Mouse (Mus musculus) thymus, adult 2 months (tissue): Measurements from ENCODE around the gene Sec14l1.

Experiments
- CTCF ChIP-seq: fragments of 200-500 bp; IDR thresholded peaks from 2 replicates; pipeline ENCODE4 v1.5.1; 2012; ENCODE audit warnings: mild to moderate bottlenecking, control low read depth, low read length, moderate library complexity, borderline replicate concordance; ENCODE audit not compliant: control insufficient read depth, poor library complexity, insufficient read depth; ENCODE audit errors: extremely low read depth
- POLR2A ChIP-seq: fragments of 200-500 bp; IDR thresholded peaks from 2 replicates; pipeline ENCODE4 v1.6.1; 2012; ENCODE audit warnings: mild to moderate bottlenecking, low read length, control low read depth, moderate library complexity; ENCODE audit not compliant: control insufficient read depth, poor library complexity, insufficient read depth; ENCODE audit errors: extremely low read depth

- TF ChIP-seq CTCF (no peak), POLR2A (no peak)
These were observed 7.1 kb upstream of the Sec14l1 start for GRCm38 (mm10) chr11:117107837-117108236.
